Mouse (Mus musculus): ENCODE measurements around the gene Coa7.

DNA sequence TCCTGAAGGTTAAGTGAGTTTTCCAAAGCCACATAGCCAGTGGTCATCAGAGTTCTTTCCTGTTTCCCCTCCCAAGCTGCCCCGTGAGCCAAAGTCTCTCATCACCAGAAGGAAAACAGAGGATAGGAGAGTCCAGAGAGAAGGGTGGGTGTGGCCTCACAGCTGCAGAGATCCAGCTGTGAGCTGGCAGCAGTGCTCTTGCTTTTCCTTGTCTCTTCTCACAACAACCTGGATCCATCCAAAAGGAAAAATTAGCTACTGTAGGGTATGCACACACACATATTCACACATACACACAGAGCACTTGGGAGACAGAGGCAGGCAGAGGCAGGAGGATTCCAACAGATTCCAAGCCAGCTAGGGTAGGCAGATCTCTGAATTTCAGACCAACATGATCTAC is 58.1 kb downstream of the Coa7 start:
- no peak for TF ChIP-seq CTCF (IDR thresholded peaks at IDR 0.05; ENCODE audit: control insufficient read depth, insufficient read depth, insufficient read length)
- TF ChIP-seq USF1 (IDR thresholded peaks at IDR 0.05; ENCODE audit: low read depth), result no peak

Measured in C2C12 (cell line).